Mouse (Mus musculus): Measurements from ENCODE around the gene Clec3b. TPM values are rescaled to one million over a fixed set of nuclear protein-coding genes. Genes with fewer than 3 reads are reported as not detected.

The Clec3b gene
- polyA plus RNA-seq, 1 experiment, result 150 TPM

Other genes with a start within 250 kb of the Clec3b start
- 1.2 and 1.7 TPM in 2 replicates for gene Zfp105, start 227.9 kb upstream of the Clec3b start, polyA plus RNA-seq (2012; rRNA removed)
- 2.1 and 3.4 TPM in 2 replicates for gene 1110059G10Rik, start 199.9 kb upstream of the Clec3b start, polyA plus RNA-seq (2012; rRNA removed)
- 0.42 and 1.3 TPM in 2 replicates for gene Kif15, start 199.9 kb upstream of the Clec3b start, polyA plus RNA-seq (2012; rRNA removed)
- gene Tmem42, start 129.6 kb upstream of the Clec3b start, polyA plus RNA-seq (2012; rRNA removed), result 20.8 and 23.1 TPM in 2 replicates
- gene Tgm4, start 116.2 kb upstream of the Clec3b start, polyA plus RNA-seq (2012; rRNA removed), result 0.42 and 0.48 TPM in 2 replicates
- gene Zdhhc3, start 37.7 kb upstream of the Clec3b start, polyA plus RNA-seq (2012; rRNA removed), result 117 and 118 TPM in 2 replicates
- 25.5 and 26.0 TPM in 2 replicates for gene Exosc7, start 37.7 kb upstream of the Clec3b start, polyA plus RNA-seq (2012; rRNA removed)
- gene Cdcp1, start 65.1 kb downstream of the Clec3b start, polyA plus RNA-seq (2012; rRNA removed), result 26.3 and 28.5 TPM in 2 replicates
- 13.6 and 19.1 TPM in 2 replicates for gene Tmem158, start 109.8 kb downstream of the Clec3b start, polyA plus RNA-seq (2012; rRNA removed)
- gene Lars2, start 216.0 kb downstream of the Clec3b start, polyA plus RNA-seq (2012; rRNA removed), result 214 and 218 TPM in 2 replicates